Mouse (Mus musculus): ENCODE measurements at regions not wholly inside any gene's neighbourhood (a gene's known extent, or its start where the extent isn't known, plus 50 kb on each side); places are given as distances from the start of the nearest gene placed in this dataset.
"Not testable (repeated sequence)": the region's sequence is repeated elsewhere in the genome, so short reads cannot be mapped to it uniquely, and the experiment has no call there.

DNA sequence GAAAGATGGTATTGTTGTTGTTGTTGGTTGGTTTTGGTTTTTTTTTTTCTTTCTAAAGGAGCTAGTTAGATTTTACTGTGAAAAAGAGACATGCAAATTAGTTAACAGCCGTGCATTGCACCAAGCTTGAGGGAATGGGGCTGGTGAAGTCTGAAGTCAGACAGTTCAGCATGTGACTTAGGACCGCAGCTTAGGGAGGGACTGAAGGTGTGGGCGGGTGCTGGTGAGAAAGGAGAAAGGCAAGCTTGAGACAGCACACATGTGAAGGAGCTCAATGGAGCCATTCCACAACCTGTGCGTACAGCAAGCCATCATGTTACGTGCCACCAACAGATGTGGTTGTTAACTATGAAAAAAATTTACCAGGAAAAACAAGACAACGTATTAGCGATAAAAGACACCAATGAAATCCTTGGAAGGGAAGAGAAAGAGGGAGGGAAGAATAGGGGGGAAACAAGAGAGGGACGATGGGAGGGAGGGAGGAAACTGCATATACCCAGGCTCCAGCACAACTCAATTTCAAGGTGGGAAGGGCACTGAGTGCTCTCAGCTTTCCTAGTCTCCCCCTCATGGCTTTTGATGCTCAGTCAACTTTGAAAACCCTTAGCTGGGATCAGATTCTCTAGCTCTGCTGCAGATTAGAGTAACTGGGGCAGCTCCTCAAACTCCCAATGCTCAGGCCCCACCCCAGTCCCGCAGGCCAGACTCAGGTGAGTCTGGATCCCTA lies 218.1 kb upstream of the Btg1 start:
- no peak for DNase-seq
- TF ChIP-seq CTCF (IDR thresholded peaks at IDR 0.05) = no peak
- Histone ChIP-seq H3K4me3 (no peak overlapping the region), H3K27ac (no peak overlapping the region)
- intact Hi-C loops (cut with DNase I) = no loop called here

DNA sequence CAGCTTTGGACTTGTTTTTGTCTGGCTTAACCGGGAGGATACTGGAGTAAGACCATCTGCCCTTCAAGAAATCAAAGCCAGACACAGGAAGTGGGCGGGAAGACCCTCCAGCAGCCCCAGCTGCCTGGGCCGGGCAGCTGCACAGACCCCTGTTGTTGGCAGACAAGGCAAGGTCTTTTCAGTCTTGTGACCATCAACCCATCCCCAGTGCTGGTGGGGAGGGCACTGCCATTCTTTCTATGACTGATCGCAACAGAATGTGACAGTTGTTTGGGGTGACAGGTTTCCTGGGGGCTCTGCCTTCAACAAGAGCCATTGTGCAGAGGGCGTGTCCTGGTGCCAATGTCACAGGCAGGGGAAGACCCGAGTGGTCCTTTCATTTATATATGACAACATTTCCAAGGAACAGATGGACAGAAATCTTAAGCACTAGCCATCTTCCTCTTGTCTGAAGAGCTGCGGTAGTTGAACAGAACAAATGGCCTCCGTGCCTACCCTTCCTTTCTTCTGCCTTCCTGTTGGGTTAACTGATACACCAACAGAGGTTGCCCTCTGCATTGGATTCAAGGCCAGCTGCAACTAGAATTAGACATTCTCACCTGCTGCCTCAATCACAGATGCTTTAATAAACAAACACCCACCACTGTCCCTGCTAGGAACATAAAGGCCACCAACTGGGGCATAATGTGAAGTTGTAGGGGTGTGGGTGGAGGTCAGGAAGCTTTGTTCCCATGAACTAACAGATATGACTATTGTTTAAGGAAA lies 217.0 kb upstream of the Btg1 start:
- TF ChIP-seq CTCF (IDR thresholded peaks at IDR 0.05) = no peak
- H3K4me3 ChIP-seq = no peak overlapping the region
- no peak overlapping the region for H3K27ac ChIP-seq
- intact Hi-C loops (cut with DNase I) = no loop called here
- DNase-seq = no peak

DNA sequence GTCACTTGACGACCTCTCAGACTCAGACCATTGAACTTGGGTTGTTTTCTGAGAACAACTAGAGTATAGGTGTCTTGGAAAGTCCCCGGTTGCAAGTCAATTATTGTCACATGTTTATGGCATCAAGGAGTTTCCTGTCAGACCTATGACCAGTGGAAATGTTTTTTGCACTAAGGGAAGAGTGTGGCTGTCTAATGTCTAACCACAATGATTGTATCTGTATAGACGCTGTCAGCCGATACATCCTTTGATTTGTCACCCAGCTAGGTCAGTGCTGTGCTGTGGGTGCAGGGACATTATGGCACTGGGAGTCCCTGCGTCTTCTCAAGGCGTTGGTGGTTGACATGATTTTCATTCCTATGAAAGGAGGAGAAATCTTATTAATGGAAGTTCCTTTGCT lies 216.0 kb upstream of the Btg1 start:
- DNase-seq = no peak
- intact Hi-C loops (cut with DNase I) = no loop called here
- no peak for TF ChIP-seq CTCF (IDR thresholded peaks at IDR 0.05)

DNA sequence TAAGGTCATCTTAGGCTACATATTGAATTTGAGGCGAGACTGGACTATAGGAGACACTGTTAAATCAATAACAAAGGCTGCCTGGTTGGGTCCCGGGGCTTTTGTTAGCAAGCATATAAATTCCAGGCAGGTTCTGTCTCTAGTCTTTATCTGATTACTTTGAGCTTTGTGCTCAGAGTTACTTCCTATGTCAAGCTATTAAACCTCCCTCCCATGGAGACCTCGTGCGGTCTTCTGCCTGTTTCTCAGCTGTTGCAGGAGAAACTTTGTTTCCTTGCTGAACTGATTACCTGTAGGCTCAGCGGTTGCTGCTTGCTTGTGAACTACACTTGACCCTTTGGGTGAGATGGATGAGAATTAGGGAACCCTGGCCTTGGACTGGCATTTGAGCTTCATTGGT lies 210.5 kb upstream of the Btg1 start:
- Histone ChIP-seq H3K4me3 (no peak overlapping the region), H3K27ac (no peak overlapping the region)
- DNase-seq = no peak
- TF ChIP-seq CTCF (IDR thresholded peaks at IDR 0.05) = no peak
- intact Hi-C loops (cut with DNase I) = no loop called here

More for the DNA sequence above, 216.0 kb upstream of the Btg1 start:
- Histone ChIP-seq H3K27ac (no peak overlapping the region), H3K4me3 (no peak overlapping the region)

DNA sequence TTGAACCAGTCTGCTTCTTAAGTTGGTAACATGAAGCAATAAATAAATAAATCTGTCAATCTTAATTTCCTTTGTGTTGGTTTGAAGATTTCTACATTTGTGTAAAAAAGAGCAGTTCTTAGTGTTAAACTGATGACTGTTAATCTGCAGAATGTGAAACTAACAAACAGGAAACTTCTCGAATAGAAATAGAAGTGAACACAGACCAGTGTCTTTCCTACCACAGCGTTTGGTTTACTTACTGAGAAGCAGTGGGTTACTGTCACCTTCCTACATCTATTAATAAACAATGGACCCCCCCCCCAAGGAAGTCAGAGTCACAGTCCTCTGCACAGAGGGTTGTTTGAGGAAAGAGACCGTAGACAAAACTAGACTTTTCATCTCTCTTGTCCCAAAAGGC lies 209.0 kb upstream of the Btg1 start:
- Histone ChIP-seq H3K4me3 (no peak overlapping the region), H3K27ac (no peak overlapping the region)
- intact Hi-C loops (cut with DNase I) = no loop called here
- no peak for DNase-seq
- TF ChIP-seq CTCF (IDR thresholded peaks at IDR 0.05) = no peak

DNA sequence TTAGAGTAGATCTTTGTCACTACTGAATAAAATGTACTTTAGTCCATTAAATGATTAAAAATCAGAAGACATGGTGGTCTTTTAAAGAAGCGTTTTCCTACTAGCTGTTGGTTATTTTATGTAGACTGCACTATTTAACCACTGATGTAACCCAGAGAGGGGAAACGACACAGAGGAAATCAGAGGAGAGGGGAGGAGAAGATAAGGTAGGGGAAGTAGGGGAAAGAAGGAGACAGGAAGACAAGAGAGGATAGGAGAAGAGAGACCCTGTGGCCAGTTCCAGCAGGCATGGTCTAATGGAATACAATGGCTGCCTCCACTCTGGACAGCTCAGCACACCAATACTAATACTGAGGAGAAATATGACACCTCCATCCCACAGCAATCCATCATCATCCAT lies 208.6 kb upstream of the Btg1 start:
- no peak for TF ChIP-seq CTCF (IDR thresholded peaks at IDR 0.05)
- DNase-seq = no peak
- intact Hi-C loops (cut with DNase I) = no loop called here
- H3K4me3 ChIP-seq = no peak overlapping the region
- no peak overlapping the region for H3K27ac ChIP-seq

DNA sequence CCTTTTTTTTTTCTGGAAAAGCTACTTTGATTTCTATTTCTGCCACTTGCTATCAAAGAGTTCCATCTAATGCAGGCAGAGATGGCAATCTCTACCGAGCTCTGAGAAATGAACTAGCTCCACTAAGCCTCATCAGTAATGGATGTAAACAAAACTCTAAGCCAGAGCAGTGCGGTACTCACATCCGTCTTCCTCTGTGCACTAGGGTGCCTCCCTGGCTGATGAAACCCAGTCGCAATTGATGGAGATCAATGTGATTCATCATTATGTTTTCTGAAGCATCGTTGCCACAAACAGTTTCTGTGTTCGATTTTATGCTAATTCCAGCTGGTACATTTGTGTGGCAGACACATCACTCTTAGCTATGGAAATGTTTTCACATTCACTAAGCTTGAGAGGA lies 206.8 kb upstream of the Btg1 start:
- intact Hi-C loops (cut with DNase I) = no loop called here
- no peak overlapping the region for H3K4me3 ChIP-seq
- no peak for TF ChIP-seq CTCF (IDR thresholded peaks at IDR 0.05)
- no peak overlapping the region for H3K27ac ChIP-seq
- no peak for DNase-seq

DNA sequence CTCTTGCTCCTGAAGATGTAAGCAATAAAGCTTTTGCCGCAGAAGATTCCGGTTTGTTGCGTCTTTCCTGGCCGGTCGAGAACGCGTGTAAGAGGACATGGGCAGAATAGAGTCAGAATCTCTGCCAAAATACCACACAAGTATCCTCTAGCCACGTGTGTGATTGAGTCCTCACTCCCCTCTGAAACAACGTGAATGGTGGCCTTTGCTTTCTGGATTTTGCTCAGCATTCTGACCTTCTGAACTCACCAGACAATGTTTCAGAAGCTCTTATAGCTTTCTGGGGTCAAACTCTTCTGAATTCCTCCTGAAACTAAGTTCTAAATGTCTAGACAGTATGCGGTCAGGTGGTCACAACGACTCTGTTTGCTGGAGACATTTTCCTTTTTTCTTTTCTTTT lies 202.0 kb upstream of the Btg1 start:
- Histone ChIP-seq H3K27ac (no peak overlapping the region), H3K4me3 (no peak overlapping the region)
- TF ChIP-seq CTCF (IDR thresholded peaks at IDR 0.05) = no peak
- no peak for DNase-seq
- intact Hi-C loops (cut with DNase I) = no loop called here

DNA sequence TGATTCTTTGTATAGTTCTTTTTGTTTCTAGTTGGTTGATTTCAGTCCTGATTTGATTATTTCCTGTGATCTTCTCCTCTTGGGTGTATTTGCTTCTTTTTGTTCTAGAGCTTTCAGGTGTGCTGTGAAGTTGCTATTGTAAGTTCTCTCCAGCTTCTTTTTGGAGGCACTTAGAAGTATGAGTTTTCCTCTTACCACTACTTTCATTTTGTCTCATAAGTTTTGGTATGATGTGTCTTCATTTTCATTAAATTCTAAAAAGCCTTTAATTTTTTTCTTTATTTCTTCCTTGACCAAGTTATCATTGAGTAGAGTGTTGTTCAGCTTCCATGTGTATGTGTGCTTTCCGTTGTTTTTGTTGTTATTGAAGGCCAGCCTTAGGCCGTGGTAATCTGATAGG lies 195.3 kb upstream of the Btg1 start:
- DNase-seq; H3K27ac ChIP-seq; H3K4me3 ChIP-seq; intact Hi-C loops (cut with DNase I): not testable (repeated sequence)

DNA sequence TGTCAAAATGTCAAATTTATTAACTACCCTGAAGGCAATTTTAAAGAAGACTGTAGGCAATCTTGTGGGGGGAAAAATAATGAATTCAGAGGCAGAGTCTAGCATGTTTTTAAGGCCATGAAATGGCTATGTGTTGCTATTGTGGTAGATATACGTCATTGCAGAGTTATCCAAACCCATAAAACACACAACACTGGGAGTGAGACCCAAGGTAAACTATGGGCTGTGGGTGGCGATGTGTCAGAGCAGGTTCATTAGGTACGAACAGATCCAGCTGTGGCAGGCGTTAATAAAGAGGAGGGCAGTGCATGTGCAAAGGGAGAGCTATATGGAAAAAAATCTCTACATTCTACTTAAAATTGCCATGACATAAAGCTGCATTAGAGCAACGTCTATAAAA lies 189.4 kb upstream of the Btg1 start:
- DNase-seq = no peak
- intact Hi-C loops (cut with DNase I) = no loop called here
- Histone ChIP-seq H3K27ac (no peak overlapping the region), H3K4me3 (no peak overlapping the region)
- no peak for TF ChIP-seq CTCF (IDR thresholded peaks at IDR 0.05)

DNA sequence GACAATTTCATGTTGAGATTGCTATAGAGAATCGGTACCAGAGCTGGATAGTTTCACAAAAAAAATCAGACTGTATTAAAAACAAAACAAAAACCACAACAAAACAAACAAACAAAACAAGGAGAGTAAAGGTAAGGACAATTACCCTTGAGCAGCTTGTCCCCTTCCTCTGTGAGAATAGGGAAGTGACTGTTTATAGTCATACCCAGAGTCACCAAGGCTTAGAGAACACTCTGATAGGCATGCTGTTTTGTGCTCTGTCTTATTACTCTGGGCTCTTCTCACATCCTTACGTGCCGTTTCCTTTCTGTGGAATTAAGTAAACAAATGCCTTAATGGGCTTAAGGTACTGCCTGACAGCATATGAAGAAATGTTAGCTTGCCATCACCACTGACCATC lies 186.7 kb upstream of the Btg1 start:
- H3K4me3 ChIP-seq = no peak overlapping the region
- TF ChIP-seq CTCF (IDR thresholded peaks at IDR 0.05) = no peak
- intact Hi-C loops (cut with DNase I) = no loop called here
- DNase-seq = no peak
- H3K27ac ChIP-seq = no peak overlapping the region

DNA sequence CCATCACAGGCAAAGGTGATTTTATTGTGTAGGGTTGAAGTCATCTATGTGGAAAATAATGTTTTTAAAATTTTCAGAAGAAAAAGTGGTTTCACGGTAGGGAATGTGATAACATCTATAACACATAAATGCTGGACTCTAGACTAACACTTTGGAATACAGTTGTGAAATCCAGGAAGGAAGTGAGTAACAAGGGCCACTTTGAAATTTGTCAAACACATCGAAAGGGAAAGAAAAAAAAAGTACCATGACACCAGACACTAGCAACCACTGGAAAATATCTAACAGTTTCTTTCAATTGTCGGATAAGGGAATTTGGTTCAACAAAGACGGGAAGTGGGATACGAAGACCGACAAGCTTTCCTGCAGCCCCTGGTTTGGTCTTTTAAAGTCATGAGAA lies 181.7 kb upstream of the Btg1 start:
- no peak for DNase-seq
- H3K27ac ChIP-seq = no peak overlapping the region
- TF ChIP-seq CTCF (IDR thresholded peaks at IDR 0.05) = no peak
- H3K4me3 ChIP-seq = no peak overlapping the region
- intact Hi-C loops (cut with DNase I) = no loop called here

DNA sequence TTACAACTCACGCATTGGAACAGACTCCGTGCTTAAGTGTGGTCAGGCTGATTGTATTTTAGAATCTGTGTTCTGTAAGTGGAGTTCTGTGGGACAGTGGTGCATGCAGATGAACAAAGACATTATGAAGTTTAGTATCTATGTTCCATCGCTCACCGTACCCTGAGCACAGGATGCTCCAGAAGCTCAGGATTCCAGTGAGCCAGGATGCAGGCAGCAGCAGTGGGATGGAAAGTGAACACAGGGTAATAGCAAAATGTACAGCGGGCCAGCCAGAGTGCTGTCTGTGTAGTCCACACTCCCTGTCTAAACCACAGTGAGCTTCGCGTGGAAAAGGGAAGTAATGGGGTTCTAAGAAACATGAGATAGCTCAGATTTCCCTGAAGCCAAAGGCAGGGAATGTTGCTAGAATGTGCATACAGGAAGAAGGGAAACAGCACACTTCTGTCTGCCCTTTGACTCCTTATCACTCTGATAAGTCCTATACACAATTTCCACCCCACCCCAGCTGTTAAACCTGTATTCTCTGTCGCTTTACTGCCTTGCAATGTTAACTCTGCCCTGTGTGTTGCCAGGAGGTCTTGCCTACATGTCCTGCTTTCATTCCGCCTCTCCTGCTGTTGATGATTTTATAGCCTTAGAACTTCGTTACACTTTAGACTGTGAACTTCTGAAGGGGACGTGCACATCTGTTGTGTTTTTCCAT lies 178.3 kb upstream of the Btg1 start:
- no peak for TF ChIP-seq CTCF (IDR thresholded peaks at IDR 0.05)
- DNase-seq = no peak
- Histone ChIP-seq H3K27ac (no peak overlapping the region), H3K4me3 (no peak overlapping the region)
- intact Hi-C loops (cut with DNase I) = no loop called here

Data from gastrocnemius, adult 2 months (tissue).